Mouse (Mus musculus) erythroblast, embryonic 14.5 days (primary cell): ENCODE results near the gene Hes3.

Source experiments
- GATA1 ChIP-seq: IDR thresholded peaks from 2 replicates; pipeline ENCODE4 v1.6.1; 2012; ENCODE audit warnings: low read length, inconsistent platforms, mixed read lengths
- TAL1 ChIP-seq: IDR thresholded peaks from 3 replicates; pipeline ENCODE4 v1.6.1; 2012; ENCODE audit warnings: low read length, inconsistent platforms, mixed read lengths

- TF ChIP-seq GATA1, result no peak
- no peak for TF ChIP-seq TAL1
Measured at GRCm38 (mm10) chr4:152244545-152245522, 46.6 kb downstream of the Hes3 start.
